Mouse (Mus musculus) hindbrain, embryonic 15.5 days (tissue): ENCODE results near the gene Cldnd1. TPM values are rescaled to one million over a fixed set of nuclear protein-coding genes. Genes with fewer than 3 reads are reported as not detected.

Experiments used
- ATAC-seq: fragments of 200-750 bp; cut with Nextera tagmentation; 2 replicates; pipeline ENCODE4 v1.8.0; 2017; ENCODE audit warnings: low read depth, moderate number of reproducible peaks, moderate TSS enrichment; ENCODE audit not compliant: low FRiP score
- H3K27ac ChIP-seq: fragments of 300-500 bp; sonication (generic); replicated peaks from 2 replicates; pipeline ENCODE4 v1.5.1; 2015; ENCODE audit warnings: mild to moderate bottlenecking, inconsistent platforms
- H3K27me3 ChIP-seq: fragments of 300-500 bp; sonication (generic); 2 replicates; pipeline ENCODE4 v1.6.1; 2015; ENCODE audit warnings: control low read depth, inconsistent platforms
- H3K36me3 ChIP-seq: fragments of 300-500 bp; sonication (generic); 2 replicates; pipeline ENCODE4 v1.6.1; 2015; ENCODE audit warnings: control low read depth, inconsistent platforms
- H3K4me1 ChIP-seq: fragments of 300-500 bp; sonication (generic); replicated peaks from 2 replicates; pipeline ENCODE4 v1.6.1; 2015; ENCODE audit warnings: control low read depth, inconsistent platforms
- H3K4me2 ChIP-seq: fragments of 300-500 bp; sonication (generic); 2 replicates; pipeline ENCODE4 v1.6.1; 2015; ENCODE audit warnings: moderate library complexity, mild to moderate bottlenecking, inconsistent platforms
- H3K4me3 ChIP-seq: fragments of 300-500 bp; sonication (generic); 2 replicates; pipeline ENCODE4 v1.5.1; 2015; ENCODE audit warnings: mild to moderate bottlenecking, inconsistent platforms
- H3K9ac ChIP-seq: fragments of 300-500 bp; sonication (generic); 2 replicates; pipeline ENCODE4 v1.6.1; 2015; ENCODE audit warnings: inconsistent platforms
- H3K9me3 ChIP-seq: fragments of 300-500 bp; sonication (generic); 2 replicates; pipeline ENCODE4 v1.6.1; 2016; ENCODE audit warnings: control low read depth, inconsistent platforms
- whole genome bisulfite sequencing: fragments of 180-500 bp; shearing (Covaris S2); methylation state at CpG from one replicate; pipeline ENCODE4 v1.1.7; 2015; 5-methylcytosine and 5-hydroxymethylcytosine counted together
- polyA plus RNA-seq: library from polyadenylated mRNA; unstranded; fragments of >200 nt; fragmentation: Nextera tagmentation; extraction: Ambion mirVana; gene quantifications from 2 replicates; pipeline ENCODE4 v1.2.1, GENCODE M21; 2015

Gene Cldnd1
- polyA plus RNA-seq, 1 experiment from 2014 or later: 148 TPM

DNA sequence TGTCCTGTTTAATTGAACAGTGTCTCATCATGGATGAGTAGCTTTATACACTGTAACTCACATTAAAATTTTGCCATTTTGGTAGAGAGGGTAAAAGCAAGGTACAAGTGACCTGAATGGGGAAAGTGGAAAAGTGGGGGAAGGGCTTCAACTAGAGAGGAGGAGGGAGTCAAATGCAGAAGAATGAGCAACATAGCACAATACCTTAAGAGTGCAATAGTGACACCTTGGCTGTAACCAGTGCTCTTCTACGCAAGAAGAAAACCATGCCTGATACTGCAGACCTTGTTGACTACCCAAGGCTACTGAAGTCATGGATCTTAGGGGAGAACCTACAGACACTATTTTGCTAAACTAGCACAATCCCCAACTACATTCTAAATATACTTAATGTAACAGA lies 30.4 kb upstream of the Cldnd1 start:
- H3K36me3 ChIP-seq: no peaks in the 10 kb centered on the region
- no peak overlapping the region for H3K4me2 ChIP-seq
- H3K4me3 ChIP-seq: no peak overlapping the region
- H3K4me1 ChIP-seq: no peaks in the 10 kb centered on the region
- no peaks in the 10 kb centered on the region for H3K27me3 ChIP-seq
- no peaks in the 10 kb centered on the region for H3K9me3 ChIP-seq
- H3K9ac ChIP-seq: no peak overlapping the region
- 100% methylated on average over 1 of the region's 1 CpGs for WGBS
- ATAC-seq: no peak
- H3K27ac ChIP-seq: no peak overlapping the region

DNA sequence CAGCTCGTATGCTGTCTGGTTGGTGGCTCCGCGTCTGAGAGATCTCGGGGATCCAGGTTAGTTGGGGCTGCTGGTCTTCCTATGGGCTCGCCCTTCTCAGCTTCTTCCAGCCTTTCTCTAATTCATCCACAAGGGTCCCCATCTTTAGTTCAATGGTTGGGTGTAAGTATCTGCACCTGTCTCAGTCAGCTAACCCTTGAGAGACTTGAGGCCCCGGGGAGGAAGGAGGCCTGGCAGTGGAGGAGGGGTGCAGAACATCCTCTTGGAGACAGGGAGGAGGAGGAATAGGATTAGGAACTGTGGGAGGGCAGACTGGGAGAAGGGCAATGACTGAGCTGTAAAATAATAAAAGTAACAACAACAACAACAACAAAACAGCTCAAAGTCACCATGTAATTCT lies 27.5 kb upstream of the Cldnd1 start:
- WGBS: 85% methylated on average over 6 of the region's 6 CpGs
- H3K9me3 ChIP-seq: no peaks in the 10 kb centered on the region
- no peak for ATAC-seq
- no peak overlapping the region for H3K9ac ChIP-seq
- H3K4me3 ChIP-seq: no peak overlapping the region
- no peaks in the 10 kb centered on the region for H3K4me1 ChIP-seq
- H3K27me3 ChIP-seq: no peaks in the 10 kb centered on the region
- no peaks in the 10 kb centered on the region for H3K36me3 ChIP-seq
- no peak overlapping the region for H3K27ac ChIP-seq
- no peak overlapping the region for H3K4me2 ChIP-seq

DNA sequence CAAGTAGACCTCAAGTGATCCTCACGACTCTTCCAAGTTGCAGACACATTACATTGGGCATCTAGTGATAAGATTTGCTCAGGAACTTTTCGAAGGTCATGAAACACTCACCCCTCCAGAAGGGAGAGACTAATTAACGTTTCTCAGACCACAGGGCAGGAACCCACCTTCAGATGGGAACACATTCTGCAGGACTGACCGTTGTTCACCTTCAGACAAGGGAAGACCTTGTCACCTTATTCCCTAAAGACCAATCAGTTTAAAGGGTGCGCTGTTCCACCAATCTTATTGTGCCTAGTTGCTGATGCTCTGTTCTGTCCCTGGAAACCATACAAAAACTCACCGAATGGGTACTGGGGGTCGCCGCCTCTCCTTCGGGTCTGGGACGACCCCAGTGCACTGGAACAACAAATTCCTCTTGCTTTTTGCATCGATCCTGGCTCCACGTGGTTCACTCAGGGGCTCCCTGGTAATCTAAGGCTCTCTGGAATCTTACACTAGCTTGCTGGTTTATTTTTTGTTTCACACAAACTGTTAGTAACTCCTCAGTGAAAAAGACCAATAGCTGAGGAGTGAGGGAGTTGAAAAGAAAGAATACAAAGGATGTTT lies 26.8 kb upstream of the Cldnd1 start:
- WGBS: 85% methylated on average over 12 of the region's 12 CpGs
- H3K4me3 ChIP-seq: no peak overlapping the region
- H3K27me3 ChIP-seq: no peaks in the 10 kb centered on the region
- ATAC-seq: no peak
- no peaks in the 10 kb centered on the region for H3K4me1 ChIP-seq
- H3K9me3 ChIP-seq: no peaks in the 10 kb centered on the region
- H3K9ac ChIP-seq: no peak overlapping the region
- no peak overlapping the region for H3K4me2 ChIP-seq
- no peak overlapping the region for H3K27ac ChIP-seq
- no peaks in the 10 kb centered on the region for H3K36me3 ChIP-seq

DNA sequence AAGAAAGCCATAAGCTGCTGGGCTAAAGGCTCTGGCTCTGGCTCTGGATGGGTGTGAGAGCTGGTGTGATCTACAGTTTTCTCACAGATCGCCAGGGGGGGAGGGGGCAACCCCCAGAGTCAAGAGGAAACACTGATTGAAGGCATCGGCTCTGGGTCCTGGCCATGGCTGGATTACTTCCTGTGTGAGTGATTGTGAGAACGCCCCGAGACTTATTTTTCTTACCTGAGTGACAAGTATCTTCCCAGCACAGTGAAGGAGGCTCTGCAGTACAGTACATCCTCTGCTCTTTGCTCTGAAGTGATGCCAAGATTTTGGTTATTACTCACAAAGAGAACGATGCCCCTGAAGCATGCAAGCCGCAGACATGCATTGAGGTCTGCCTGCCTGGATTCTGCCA lies 25.9 kb upstream of the Cldnd1 start:
- Histone ChIP-seq H3K27me3 (no peaks in the 10 kb centered on the region), H3K4me1 (no peaks in the 10 kb centered on the region), H3K9ac (no peak overlapping the region), H3K4me3 (no peak overlapping the region), H3K4me2 (no peak overlapping the region), H3K36me3 (no peaks in the 10 kb centered on the region), H3K9me3 (no peaks in the 10 kb centered on the region), H3K27ac (no peak overlapping the region)
- 74% methylated on average over 6 of the region's 6 CpGs for whole genome bisulfite sequencing
- no peak for ATAC-seq

DNA sequence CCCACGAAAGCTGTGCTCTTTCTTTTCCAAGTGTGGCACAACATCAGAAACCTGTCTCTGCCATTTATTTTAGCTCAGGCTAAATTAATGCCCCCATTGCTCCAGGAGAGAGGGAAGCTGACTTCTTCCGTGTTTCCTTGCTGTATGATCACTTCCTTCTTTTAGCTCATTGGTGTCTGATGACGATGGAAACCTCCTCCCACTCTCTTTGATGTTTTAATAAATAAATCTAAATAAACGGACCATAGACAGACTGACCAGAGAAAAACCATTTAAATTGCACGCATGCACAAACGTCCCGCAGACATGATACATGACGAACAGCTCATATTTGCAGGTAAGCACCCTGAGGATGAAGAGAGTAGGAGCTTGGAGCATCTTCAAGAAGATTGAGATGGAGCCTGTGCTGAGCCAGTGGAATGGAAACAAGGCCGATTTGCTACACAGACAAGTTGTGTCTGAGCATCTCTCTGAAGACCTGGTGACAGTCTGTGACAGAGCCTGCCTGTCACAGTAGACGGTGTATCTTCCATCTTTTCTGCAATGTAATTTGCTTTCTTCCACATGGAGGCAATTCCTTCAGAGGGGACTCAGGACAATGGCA lies 25.3 kb upstream of the Cldnd1 start:
- no peak overlapping the region for H3K9ac ChIP-seq
- H3K4me2 ChIP-seq: no peak overlapping the region
- WGBS: 87% methylated on average over 10 of the region's 10 CpGs
- H3K9me3 ChIP-seq: no peaks in the 10 kb centered on the region
- H3K27me3 ChIP-seq: no peaks in the 10 kb centered on the region
- ATAC-seq: no peak
- no peaks in the 10 kb centered on the region for H3K36me3 ChIP-seq
- no peak overlapping the region for H3K27ac ChIP-seq
- H3K4me3 ChIP-seq: no peak overlapping the region
- H3K4me1 ChIP-seq: no peaks in the 10 kb centered on the region

DNA sequence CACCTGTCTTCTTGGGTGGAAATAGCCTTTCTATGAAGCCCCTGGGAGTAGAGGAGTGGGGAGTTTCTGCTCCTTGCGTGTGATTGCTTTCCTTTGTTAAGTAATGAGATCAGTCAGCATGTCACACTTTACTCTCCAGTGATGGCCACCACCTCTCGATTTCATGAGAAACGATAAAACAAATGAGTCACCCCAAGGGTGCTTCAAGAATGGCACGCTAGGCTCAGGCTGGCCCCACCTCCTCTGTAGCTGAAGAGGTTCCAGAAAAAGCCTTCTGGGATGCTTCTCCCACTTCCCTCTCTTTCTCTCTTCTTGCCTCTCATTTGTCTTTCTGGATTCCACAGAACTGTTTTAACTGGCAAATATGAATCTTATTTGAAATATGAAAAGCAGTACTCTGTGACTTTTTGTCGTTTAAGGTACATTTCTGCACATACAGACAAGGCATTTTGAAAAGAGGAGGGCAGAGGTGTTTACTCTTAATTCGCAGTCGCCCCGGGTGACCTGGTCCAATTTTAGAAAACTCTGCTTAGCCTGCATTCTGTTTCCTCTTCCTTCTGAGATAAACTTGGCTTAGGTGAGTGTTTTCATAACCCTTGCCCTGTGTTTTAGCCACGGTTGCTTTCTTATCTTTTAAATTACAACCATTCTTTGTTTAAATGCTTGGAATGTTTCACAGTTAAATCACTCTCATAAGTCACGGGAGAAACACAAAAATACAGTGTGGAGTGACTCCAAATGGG lies 24.2 kb upstream of the Cldnd1 start:
- Histone ChIP-seq H3K9me3 (no peaks in the 10 kb centered on the region), H3K27me3 (no peaks in the 10 kb centered on the region), H3K4me1 (no peaks in the 10 kb centered on the region), H3K4me3 (no peak overlapping the region), H3K36me3 (no peaks in the 10 kb centered on the region), H3K27ac (no peak overlapping the region), H3K9ac (no peak overlapping the region), H3K4me2 (no peak overlapping the region)
- no peak for ATAC-seq
- WGBS: 54% methylated on average over 10 of the region's 10 CpGs

DNA sequence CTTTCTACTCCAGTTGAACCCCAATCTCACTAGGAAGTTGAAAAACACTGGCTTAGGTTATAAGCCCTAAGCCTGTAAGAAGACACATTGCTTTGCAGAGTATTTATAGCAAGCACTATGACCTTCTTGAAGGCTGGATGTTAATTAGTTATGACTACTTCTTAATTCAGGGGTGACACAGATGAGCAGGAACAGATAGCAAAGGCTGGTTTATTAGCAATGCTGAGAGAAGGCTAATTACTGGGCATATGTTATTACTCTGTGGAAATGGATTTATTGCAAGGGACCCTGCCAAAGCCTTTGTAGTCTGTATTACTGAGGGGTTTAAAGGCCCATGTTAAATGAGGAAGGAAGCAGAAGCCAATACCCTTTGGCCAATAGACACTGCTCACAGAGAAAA lies 22.7 kb upstream of the Cldnd1 start:
- ATAC-seq: no peak
- no peak overlapping the region for H3K27ac ChIP-seq

DNA sequence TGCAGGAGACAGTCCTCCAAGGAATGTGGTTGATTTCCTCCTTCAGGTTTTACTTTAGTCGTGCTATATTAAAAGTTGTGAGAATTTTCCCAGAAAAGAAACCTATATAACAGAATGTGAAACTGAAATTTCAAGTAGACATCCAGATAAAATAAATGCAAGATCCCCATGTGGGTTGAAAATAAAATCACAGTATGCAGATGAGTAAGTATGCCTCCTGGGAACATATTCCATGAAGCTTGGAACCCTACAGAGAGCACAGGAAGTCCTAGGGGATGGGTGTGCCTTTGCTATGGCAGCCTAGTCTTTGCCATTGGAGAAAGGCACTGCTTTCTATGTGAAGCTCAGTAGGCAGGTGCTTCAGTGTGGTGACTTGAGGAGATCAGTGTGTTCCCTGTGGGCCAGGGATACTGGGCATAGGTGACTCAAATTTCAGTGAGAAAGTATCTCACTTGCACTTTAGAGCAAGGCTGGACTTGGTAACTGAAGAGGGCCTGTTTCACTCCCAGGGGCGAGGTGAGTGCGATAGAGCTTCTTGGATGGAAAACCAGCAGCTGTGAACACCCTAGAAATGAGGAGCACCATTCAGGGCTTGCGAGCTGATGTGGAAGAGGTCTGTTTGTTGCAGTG lies 20.3 kb upstream of the Cldnd1 start:
- WGBS: 94% methylated on average over 4 of the region's 4 CpGs
- H3K27ac ChIP-seq: no peak overlapping the region
- no peak overlapping the region for H3K4me2 ChIP-seq
- ATAC-seq: no peak
- no peak overlapping the region for H3K9ac ChIP-seq
- no peak overlapping the region for H3K4me3 ChIP-seq
- H3K27me3 ChIP-seq: no peaks in the 10 kb centered on the region
- H3K36me3 ChIP-seq: no peaks in the 10 kb centered on the region
- H3K9me3 ChIP-seq: no peaks in the 10 kb centered on the region
- H3K4me1 ChIP-seq: no peaks in the 10 kb centered on the region

More for the DNA sequence above, 22.7 kb upstream of the Cldnd1 start:
- Histone ChIP-seq H3K36me3 (no peaks in the 10 kb centered on the region), H3K9me3 (no peaks in the 10 kb centered on the region), H3K9ac (no peak overlapping the region), H3K4me3 (no peak overlapping the region), H3K4me2 (no peak overlapping the region), H3K27me3 (no peaks in the 10 kb centered on the region), H3K4me1 (no peaks in the 10 kb centered on the region)

DNA sequence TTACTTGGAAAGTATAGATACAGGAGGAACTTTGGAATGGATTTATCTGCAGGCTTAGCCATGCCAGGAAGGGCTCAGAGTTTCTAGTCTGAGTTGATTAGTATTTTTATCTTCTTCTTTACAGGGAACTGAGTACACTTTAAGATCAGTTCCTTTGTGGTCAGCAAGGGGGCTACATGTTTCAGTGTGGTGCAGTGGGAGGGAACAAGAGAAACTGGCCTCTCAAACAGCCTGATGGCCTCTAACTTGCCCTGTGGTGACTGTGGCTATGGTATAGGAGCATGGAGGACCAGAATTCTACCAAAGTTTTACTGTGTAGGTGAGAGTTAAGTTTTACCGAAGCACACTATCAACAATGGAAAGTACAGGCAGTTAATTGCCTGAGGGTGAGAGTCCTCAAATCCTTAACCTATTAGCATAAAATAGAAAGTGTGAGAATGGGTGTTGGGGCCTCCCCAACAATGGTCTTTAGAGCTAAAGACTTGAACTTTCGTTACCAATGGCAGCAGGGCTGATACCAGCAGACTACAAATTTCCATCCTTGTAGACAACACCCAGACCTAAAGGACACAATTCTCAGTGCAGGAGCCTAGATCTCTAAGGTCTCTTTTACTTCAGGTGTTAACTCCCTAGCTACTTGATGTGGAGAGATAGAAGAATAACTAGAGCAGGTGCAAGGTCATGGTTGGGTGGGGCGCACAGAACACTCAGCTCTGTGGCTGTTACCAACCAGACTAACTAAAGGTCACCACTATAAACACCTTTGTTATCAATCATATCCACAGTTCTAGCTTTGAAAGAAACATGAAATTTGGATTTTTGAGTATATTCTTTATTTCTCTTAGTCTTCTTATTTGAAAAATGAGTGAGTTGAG lies 18.9 kb upstream of the Cldnd1 start:
- Histone ChIP-seq H3K27ac (no peak overlapping the region), H3K4me3 (no peak overlapping the region), H3K36me3 (no peaks in the 10 kb centered on the region), H3K4me2 (no peak overlapping the region), H3K9ac (no peak overlapping the region), H3K9me3 (no peaks in the 10 kb centered on the region), H3K27me3 (no peaks in the 10 kb centered on the region), H3K4me1 (no peaks in the 10 kb centered on the region)
- no peak for ATAC-seq
- 85% methylated on average over 3 of the region's 3 CpGs for WGBS

DNA sequence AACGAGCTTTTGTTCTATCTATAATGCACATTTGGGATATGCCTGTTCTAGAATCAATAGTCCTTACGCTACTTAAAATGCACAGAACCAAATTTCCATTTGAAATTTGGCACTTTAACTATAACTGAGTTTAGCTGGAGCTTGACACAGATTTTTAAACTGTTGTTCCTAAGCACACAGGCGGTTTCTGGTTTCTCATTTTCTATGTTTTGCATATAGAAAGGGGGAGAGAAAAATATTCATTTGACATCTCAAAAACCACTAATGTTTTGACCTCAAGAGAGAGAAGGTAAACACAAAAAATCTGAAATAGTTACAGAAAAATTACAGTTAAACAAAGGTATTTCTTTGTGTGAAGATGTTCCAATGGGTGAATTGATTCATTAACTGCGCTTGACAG lies 18.2 kb upstream of the Cldnd1 start:
- Histone ChIP-seq H3K9me3 (no peaks in the 10 kb centered on the region), H3K36me3 (no peaks in the 10 kb centered on the region), H3K4me1 (no peaks in the 10 kb centered on the region), H3K27ac (no peak overlapping the region), H3K4me2 (no peak overlapping the region), H3K9ac (no peak overlapping the region), H3K4me3 (no peak overlapping the region), H3K27me3 (no peaks in the 10 kb centered on the region)
- 74% methylated on average over 4 of the region's 4 CpGs for WGBS
- ATAC-seq: no peak

DNA sequence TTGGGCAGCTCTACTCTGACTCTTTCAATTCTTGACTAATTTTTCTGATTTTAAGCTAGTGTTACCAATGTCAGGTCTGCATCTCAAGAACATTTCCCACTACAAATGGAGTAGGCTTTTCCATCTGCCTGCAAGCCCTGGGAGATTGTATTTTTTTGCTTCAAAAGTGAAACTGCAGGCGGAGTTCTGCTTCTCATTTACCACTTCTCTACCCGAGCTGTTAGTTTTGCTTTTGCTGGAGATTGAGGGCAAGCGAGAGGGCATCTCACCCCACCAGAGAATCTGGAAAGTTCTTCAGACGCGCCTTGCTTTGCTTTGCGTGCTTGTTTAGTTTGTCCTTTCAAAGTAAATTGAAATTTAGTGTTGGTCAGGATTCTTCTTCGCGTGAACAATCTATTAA lies 15.5 kb upstream of the Cldnd1 start:
- Histone ChIP-seq H3K27me3 (no peaks in the 10 kb centered on the region), H3K4me1 (no peaks in the 10 kb centered on the region)

DNA sequence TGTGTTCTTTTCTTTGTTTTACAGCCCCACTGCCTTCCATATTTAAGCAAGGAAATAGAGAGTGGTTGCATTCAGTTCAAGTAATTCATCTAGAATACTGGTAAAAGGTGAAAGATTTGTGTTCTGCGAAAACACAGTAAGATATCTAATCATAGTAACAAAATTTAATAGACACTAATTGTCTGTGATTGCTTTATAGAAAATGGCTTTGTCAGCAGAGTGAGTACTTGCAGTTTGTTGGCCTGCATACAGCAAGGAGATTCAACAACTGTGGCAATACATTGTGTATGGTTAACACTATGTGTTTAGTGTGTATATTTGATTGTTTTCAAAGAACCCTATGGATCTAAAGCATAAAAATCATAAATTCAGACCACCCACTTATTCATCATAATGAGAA lies 14.6 kb upstream of the Cldnd1 start:
- 96% methylated on average over 1 of the region's 1 CpGs for WGBS
- Histone ChIP-seq H3K4me2 (no peak overlapping the region), H3K9me3 (no peaks in the 10 kb centered on the region), H3K4me3 (no peak overlapping the region), H3K27ac (no peak overlapping the region), H3K9ac (no peak overlapping the region), H3K4me1 (no peaks in the 10 kb centered on the region), H3K36me3 (no peaks in the 10 kb centered on the region), H3K27me3 (no peaks in the 10 kb centered on the region)
- no peak for ATAC-seq

More for the DNA sequence above, 15.5 kb upstream of the Cldnd1 start:
- Histone ChIP-seq H3K4me3 (no peak overlapping the region), H3K9me3 (no peaks in the 10 kb centered on the region), H3K4me2 (no peak overlapping the region), H3K27ac (no peak overlapping the region), H3K9ac (no peak overlapping the region), H3K36me3 (no peaks in the 10 kb centered on the region)
- no peak for ATAC-seq
- WGBS: 82% methylated on average over 8 of the region's 8 CpGs
